Mouse (Mus musculus): ENCODE data around the gene Fermt2. TPM values are rescaled to one million over a fixed set of nuclear protein-coding genes. Genes with fewer than 3 reads are reported as not detected.

Fermt2 gene
- polyA plus RNA-seq, 1 experiment from 2014 or later: 31.6 TPM

DNA sequence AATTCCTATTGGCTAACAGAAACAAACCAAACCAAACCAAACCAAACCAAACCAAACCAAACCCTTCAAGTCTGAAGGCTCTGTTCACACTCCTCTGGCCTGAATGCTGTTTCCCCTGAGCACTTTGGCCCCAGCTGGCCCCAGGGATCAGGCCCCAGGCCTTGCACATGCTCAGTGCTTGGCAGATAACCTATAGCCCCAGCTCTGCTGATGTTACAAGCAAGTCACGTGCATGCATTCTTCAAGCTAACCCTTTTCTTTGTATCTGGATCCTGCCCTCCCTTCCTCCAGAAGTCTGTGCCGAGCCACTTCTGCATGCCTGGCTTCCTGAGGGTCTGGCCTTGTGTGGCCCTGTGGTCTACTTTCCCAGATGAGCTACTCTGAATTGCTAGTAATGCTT is 78.8 kb downstream of the Fermt2 start:
- no peak overlapping the region for H3K27ac ChIP-seq
- DNase-seq (no peak), ATAC-seq (ENCODE audit: low read depth) (peak; percentile 40; the same call in 1 of the 2 replicates)
- H3K4me1 ChIP-seq (replicated peaks): peaks cover 48% of the 10 kb centered on the region
- H3K4me3 ChIP-seq (replicated peaks): no peak overlapping the region
- no peaks in the 10 kb centered on the region for H3K27me3 ChIP-seq
- 19% methylated on average over 2 of the region's 2 CpGs for WGBS (ENCODE audit: insufficient replicate concordance)
- H3K4me2 ChIP-seq: no peak overlapping the region
- H3K9me3 ChIP-seq (replicated peaks): no peaks in the 10 kb centered on the region
- no peaks in the 10 kb centered on the region for H3K36me3 ChIP-seq
- no peak overlapping the region for H3K9ac ChIP-seq

DNA sequence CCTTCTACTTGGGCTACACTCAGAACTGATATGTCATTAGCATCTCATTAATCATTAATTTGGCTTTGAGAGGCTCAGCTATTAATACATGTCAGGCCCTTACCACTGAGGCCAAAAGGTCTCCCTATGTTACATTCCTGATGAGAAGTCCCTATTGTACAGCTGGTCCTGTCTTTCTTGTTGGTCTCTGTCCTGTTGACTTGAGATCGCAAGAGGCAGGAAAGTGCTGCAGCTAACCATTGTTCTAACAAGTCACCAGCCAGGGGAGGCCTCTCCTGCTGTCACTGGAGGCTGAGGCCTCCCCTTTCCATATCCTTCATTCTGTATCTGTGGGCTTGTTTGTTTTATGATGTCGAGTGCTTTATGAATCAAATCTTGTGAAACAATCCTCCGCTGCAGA is 83.1 kb downstream of the Fermt2 start:
- WGBS (ENCODE audit: insufficient replicate concordance): 72% methylated on average over 3 of the region's 3 CpGs
- peaks cover 41% of the 10 kb centered on the region for H3K4me1 ChIP-seq (replicated peaks)
- ATAC-seq (ENCODE audit: low read depth) (no peak), DNase-seq (no peak)
- no peaks in the 10 kb centered on the region for H3K27me3 ChIP-seq
- peak overlapping the region; percentile 15; the same call in 1 of the 2 replicates for H3K9ac ChIP-seq
- H3K27ac ChIP-seq: no peak overlapping the region
- H3K9me3 ChIP-seq (replicated peaks): no peaks in the 10 kb centered on the region
- H3K4me3 ChIP-seq (replicated peaks): no peak overlapping the region
- no peak overlapping the region for H3K4me2 ChIP-seq
- H3K36me3 ChIP-seq: no peaks in the 10 kb centered on the region

DNA sequence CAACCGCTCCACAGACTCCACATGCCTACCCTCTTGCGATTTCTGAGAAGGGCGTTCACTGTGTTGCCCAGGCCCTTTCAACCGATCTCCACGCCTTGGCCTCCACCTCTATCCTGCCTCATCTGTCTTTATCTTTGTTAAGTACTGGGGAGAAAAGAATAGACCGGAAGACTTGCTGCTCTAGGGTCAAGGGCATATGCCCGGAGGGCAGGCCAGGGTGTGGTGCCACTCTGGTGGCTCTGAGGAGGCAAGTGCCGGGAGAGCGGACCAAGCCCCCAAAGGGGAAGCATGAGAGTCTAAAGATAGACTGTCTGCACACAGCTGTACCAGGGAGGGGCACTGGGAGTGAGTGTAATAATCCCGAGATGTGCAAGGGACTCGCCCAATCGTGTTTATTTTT is 84.5 kb downstream of the Fermt2 start:
- Histone ChIP-seq H3K4me2 (peak overlapping the region; percentile 32), H3K9me3 (replicated peaks) (no peaks in the 10 kb centered on the region), H3K36me3 (no peaks in the 10 kb centered on the region), H3K27me3 (no peaks in the 10 kb centered on the region), H3K27ac (peak overlapping the region; percentile 63), H3K4me3 (replicated peaks) (0 out of 2 replicates have a peak overlapping the region, but pooled peaks have one; percentile 12), H3K9ac (peak overlapping the region; percentile 28; the same call in 1 of the 2 replicates), H3K4me1 (replicated peaks) (peaks cover 30% of the 10 kb centered on the region)
- ATAC-seq (ENCODE audit: low read depth) (peak; percentile 90), DNase-seq (peak; percentile 33)
- WGBS (ENCODE audit: insufficient replicate concordance): 26% methylated on average over 12 of the region's 12 CpGs

DNA sequence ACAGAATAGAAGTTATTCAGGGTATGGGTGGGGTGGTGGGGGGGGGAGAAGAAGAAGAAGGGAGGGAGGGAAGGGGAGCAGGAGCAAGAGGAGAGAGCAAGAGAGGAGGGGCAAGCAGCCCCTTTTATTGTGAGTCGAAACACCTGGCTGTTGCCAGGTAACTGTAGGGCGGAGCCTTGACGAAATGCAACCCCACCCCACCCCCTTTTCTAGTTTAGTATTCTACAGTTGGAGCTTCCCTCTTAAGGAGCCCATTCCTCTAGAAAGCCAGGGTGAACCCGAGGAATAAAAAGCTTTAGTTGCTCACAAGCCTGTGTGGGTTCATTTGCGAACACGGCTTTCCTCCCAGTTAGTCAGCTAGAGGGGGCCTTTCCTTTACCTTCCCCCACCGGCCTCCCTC is 85.0 kb downstream of the Fermt2 start:
- peak overlapping the region; percentile 32 for H3K4me2 ChIP-seq
- 61% methylated on average over 7 of the region's 7 CpGs for whole genome bisulfite sequencing (ENCODE audit: insufficient replicate concordance)
- ATAC-seq (ENCODE audit: low read depth) (peak; percentile 13; the same call in 1 of the 2 replicates), DNase-seq (no peak)
- no peak overlapping the region for H3K4me3 ChIP-seq (replicated peaks)
- H3K9ac ChIP-seq: peak overlapping the region; percentile 28; the same call in 1 of the 2 replicates
- H3K27me3 ChIP-seq: no peaks in the 10 kb centered on the region
- H3K36me3 ChIP-seq: no peaks in the 10 kb centered on the region
- peaks cover 30% of the 10 kb centered on the region for H3K4me1 ChIP-seq (replicated peaks)
- peak overlapping the region; percentile 63; the same call in 1 of the 2 replicates for H3K27ac ChIP-seq
- no peaks in the 10 kb centered on the region for H3K9me3 ChIP-seq (replicated peaks)

DNA sequence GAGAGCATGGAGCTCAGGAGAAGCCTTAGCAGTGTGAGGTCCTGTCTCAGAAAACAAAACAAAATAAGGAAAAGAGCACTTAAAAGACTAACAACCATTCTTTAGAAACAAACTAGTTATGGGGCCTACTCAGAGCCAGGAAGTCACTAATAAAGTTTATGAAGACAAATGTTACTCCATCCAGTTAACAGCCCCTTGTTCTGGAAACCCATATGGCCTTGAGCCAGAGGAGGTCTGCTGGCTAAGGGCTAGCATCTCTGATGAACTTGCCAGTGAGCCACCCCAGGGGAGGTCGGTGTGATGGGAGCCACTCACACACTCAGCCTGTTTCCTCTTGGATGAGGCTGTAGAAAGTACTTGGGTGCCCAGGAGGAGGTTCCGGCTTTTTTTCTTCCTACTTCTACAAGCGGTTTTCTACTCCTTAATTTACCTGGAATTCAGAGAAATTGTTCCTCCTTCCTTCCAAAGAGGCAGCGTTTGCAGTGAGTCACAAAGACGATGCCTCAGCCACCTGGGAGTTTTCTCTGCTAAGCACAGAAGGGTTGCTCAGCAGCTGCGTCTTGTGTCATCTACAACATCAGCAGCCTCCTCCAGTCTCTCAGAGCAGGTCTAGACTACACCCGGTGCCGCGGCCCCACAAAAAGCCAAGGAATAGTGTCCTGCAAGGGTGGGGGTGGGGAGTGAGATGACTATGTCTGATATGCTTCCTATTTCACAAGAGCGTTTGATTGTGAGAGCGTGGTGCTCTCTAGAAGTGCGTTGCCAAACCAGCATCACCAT is 86.9 kb downstream of the Fermt2 start:
- H3K9me3 ChIP-seq (replicated peaks): no peaks in the 10 kb centered on the region
- H3K4me1 ChIP-seq (replicated peaks): peaks cover 30% of the 10 kb centered on the region
- H3K27ac ChIP-seq: no peak overlapping the region
- no peak overlapping the region for H3K4me2 ChIP-seq
- no peaks in the 10 kb centered on the region for H3K27me3 ChIP-seq
- no peak overlapping the region for H3K4me3 ChIP-seq (replicated peaks)
- 41% methylated on average over 12 of the region's 12 CpGs for WGBS (ENCODE audit: insufficient replicate concordance)
- no peak overlapping the region for H3K9ac ChIP-seq
- no peak for ATAC-seq (ENCODE audit: low read depth)
- no peaks in the 10 kb centered on the region for H3K36me3 ChIP-seq
- DNase-seq: no peak

DNA sequence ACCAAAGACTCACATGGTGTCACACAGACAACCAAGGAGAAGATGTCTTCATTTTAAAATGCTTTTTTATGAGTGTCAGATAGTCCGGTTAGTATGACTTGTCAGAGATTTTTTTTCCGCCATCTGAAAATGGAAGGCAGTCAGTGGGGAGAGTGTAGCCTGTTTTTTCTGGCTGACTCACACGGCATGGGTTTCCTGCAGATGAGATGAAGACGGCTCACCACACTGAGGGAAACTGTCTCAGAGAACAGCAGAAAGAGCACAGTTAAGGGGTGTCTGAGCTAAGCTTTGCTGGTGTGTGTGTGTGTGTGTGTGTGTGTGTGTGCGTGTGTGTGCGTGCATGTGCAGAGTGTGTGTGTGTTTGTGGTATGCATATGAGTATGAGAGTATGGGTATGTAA is 88.6 kb downstream of the Fermt2 start:
- 67% methylated on average over 6 of the region's 6 CpGs for WGBS (ENCODE audit: insufficient replicate concordance)
- H3K9ac ChIP-seq: no peak overlapping the region
- ATAC-seq (ENCODE audit: low read depth): no peak

DNA sequence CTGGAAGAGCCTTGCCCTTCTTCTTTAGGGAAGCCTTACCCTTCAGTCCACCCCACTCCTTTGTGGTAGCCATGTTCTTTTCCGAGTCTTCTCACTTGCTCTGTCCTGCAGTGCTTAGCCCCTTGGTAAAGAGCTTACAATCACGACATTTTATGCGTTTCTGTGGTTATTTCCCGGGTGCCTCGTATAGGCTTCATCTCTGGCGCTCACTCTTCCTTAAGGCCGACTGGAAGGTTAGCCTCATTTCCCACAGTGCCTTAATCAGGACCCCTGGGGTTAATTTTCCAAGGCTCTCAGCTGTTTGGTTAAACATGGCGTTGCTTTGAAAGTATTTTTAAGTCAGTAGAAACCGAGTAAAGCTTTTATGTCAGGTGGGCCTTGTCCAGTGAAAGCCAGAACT is 90.5 kb downstream of the Fermt2 start:
- peaks cover 14% of the 10 kb centered on the region for H3K4me1 ChIP-seq (replicated peaks)
- no peaks in the 10 kb centered on the region for H3K9me3 ChIP-seq (replicated peaks)
- ATAC-seq (ENCODE audit: low read depth): no peak
- H3K27me3 ChIP-seq: no peaks in the 10 kb centered on the region
- H3K9ac ChIP-seq: no peak overlapping the region
- H3K4me3 ChIP-seq (replicated peaks): no peak overlapping the region
- WGBS (ENCODE audit: insufficient replicate concordance): 64% methylated on average over 9 of the region's 9 CpGs
- no peak for DNase-seq
- H3K27ac ChIP-seq: no peak overlapping the region
- H3K36me3 ChIP-seq: no peaks in the 10 kb centered on the region
- no peak overlapping the region for H3K4me2 ChIP-seq

More for the DNA sequence above, 88.6 kb downstream of the Fermt2 start:
- DNase-seq: no peak
- Histone ChIP-seq H3K27me3 (no peaks in the 10 kb centered on the region), H3K27ac (no peak overlapping the region), H3K36me3 (no peaks in the 10 kb centered on the region), H3K9me3 (replicated peaks) (no peaks in the 10 kb centered on the region), H3K4me1 (replicated peaks) (peaks cover 30% of the 10 kb centered on the region), H3K4me3 (replicated peaks) (no peak overlapping the region), H3K4me2 (no peak overlapping the region)

DNA sequence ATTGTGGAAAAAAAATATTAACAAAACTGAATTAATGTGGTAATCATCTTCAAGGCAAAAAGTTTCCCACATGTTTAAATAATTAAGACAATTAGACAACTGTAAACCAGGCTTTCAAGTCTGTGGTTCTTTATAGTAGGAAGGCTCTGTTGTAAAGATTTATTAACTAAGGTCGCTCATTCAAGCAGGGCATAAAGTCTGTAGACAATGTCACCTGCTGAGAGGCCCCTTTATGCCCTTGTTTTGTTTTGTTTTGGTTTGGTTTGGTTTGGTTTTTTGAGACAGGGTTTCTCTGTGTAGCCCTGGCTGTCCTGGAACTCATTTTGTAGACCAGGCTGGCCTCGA is 91.0 kb downstream of the Fermt2 start:
- Histone ChIP-seq H3K9ac (no peak overlapping the region), H3K9me3 (replicated peaks) (no peaks in the 10 kb centered on the region), H3K27ac (no peak overlapping the region), H3K4me2 (no peak overlapping the region), H3K36me3 (no peaks in the 10 kb centered on the region), H3K27me3 (no peaks in the 10 kb centered on the region), H3K4me1 (replicated peaks) (peaks cover 11% of the 10 kb centered on the region), H3K4me3 (replicated peaks) (no peak overlapping the region)
- no peak for ATAC-seq (ENCODE audit: low read depth)
- 74% methylated on average over 2 of the region's 2 CpGs for WGBS (ENCODE audit: insufficient replicate concordance)
- DNase-seq: no peak

DNA sequence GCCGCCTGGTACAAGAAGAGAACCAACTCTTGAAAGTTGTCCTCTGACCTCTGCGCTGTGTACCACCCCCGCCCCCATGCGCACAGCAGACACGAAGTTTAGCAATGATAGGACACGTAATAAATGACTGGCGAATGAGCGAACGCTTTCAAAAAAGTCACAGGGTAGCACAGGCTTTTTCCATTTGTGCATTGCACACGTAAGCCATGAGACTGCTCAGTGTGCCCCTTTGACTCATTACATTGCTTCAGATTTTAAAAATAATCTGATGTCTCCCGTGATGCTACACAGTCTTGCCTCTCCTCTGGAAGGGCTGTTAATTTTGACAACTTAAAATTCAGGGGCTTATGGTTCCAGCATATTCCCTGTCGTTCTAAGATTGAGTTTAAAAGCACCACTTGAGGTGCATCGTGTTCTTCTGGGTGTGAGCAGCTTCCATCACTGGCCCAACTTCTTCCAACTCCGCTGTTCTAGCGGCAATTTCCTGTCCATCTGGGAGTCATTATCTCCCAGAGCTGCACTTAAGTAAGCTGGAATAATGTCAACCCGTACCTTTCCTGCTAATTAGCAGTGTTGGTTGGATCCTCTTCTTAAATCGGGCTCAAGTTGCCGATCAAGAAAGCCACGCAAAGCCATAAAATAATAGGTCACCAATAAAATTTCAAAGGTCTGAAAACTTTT is 91.5 kb downstream of the Fermt2 start:
- 68% methylated on average over 19 of the region's 19 CpGs for WGBS (ENCODE audit: insufficient replicate concordance)
- ATAC-seq (ENCODE audit: low read depth): no peak
- Histone ChIP-seq H3K27me3 (no peaks in the 10 kb centered on the region), H3K9me3 (replicated peaks) (no peaks in the 10 kb centered on the region), H3K9ac (no peak overlapping the region), H3K27ac (no peak overlapping the region), H3K36me3 (no peaks in the 10 kb centered on the region), H3K4me3 (replicated peaks) (no peak overlapping the region), H3K4me2 (no peak overlapping the region), H3K4me1 (replicated peaks) (peaks cover 9% of the 10 kb centered on the region)
- no peak for DNase-seq

DNA sequence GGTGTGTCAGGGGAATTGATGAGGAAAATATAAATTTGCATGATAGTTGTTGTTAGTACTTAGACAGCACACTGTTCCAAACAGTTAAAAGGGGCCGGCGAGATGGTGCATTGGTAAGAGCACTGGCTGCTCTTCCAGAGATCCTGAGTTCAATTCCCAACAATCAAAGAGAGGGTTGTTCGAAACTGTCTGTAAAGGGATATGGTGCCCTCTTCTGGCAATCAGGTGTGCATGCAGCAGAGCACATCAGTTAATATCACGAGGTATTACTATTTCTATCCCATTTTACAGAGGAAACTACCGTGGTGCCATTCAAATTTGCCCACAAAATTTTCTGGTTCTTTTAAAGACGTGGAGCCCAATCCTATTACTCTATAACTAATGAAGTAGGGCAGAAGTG is 95.7 kb downstream of the Fermt2 start:
- Histone ChIP-seq H3K36me3 (no peaks in the 10 kb centered on the region), H3K27ac (no peak overlapping the region), H3K9me3 (replicated peaks) (0 out of 2 replicates have a peak, but pooled peaks cover 11% of the 10 kb centered on the region), H3K4me2 (no peak overlapping the region), H3K9ac (no peak overlapping the region), H3K27me3 (no peaks in the 10 kb centered on the region), H3K4me3 (replicated peaks) (no peak overlapping the region), H3K4me1 (replicated peaks) (no peaks in the 10 kb centered on the region)
- DNase-seq: no peak
- ATAC-seq (ENCODE audit: low read depth): no peak
- WGBS (ENCODE audit: insufficient replicate concordance): 47% methylated on average over 6 of the region's 6 CpGs

DNA sequence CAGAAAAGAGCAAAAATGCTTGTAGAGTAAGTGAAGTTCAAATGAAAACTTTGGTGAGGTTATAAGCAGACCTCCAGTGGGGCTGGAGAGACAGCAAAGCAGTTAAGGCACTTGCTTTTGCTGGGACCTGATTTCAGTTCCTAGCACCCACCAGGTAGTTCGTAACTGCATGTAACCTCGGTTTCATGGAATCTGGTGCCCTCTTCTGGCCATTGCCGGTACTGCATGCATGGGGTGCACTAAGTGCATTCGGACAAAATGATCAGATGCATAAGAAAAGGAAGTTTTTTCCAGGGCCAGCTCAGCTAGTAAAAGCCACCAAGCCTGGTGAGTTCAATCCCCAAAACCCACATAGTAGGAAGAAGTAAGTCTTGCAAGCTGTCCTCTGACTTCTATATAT is 97.9 kb downstream of the Fermt2 start:
- H3K4me2 ChIP-seq: no peak overlapping the region
- H3K4me3 ChIP-seq (replicated peaks): no peak overlapping the region
- no peaks in the 10 kb centered on the region for H3K27me3 ChIP-seq
- no peak overlapping the region for H3K27ac ChIP-seq
- H3K36me3 ChIP-seq: no peaks in the 10 kb centered on the region
- WGBS (ENCODE audit: insufficient replicate concordance): 63% methylated on average over 4 of the region's 4 CpGs
- no peaks in the 10 kb centered on the region for H3K4me1 ChIP-seq (replicated peaks)
- H3K9me3 ChIP-seq (replicated peaks): 0 out of 2 replicates have a peak, but pooled peaks cover 11% of the 10 kb centered on the region
- no peak for DNase-seq
- no peak overlapping the region for H3K9ac ChIP-seq
- ATAC-seq (ENCODE audit: low read depth): no peak
